Mouse (Mus musculus): Measurements from ENCODE around the gene Atg16l2.

The Atg16l2 gene

GRCm38 (mm10) chr7:101301881-101302456 is at the start of gene Atg16l2:
TSS of gene Atg16l2 (minus strand) at chr7:101302251.
- DNase-seq (ENCODE audit: low spot score in 2 of 2) = peak; percentile 77 to 79

- DNase-seq (ENCODE audit: low spot score in 2 of 2) = peak in 1 of 2 experiments; percentile 37
Observed at GRCm38 (mm10) chr7:101349861-101350260, 47.8 kb upstream of the Atg16l2 start.

- DNase-seq (ENCODE audit: low spot score in 2 of 2) = no peak
Observed at GRCm38 (mm10) chr7:101348312-101348711, 46.3 kb upstream of the Atg16l2 start.

GRCm38 (mm10) chr7:101347767-101348270 is 45.8 kb upstream of the Atg16l2 start, which contains the start of gene Arap1:
TSS of gene Arap1 (plus strand) at chr7:101348067.
- no peak for DNase-seq (ENCODE audit: low spot score in 2 of 2)

GRCm38 (mm10) chr7:101346991-101347390 is 44.9 kb upstream of the Atg16l2 start:
- no peak for DNase-seq (ENCODE audit: low spot score in 2 of 2)

- DNase-seq (ENCODE audit: low spot score in 2 of 2) = no peak
Observed at GRCm38 (mm10) chr7:101344892-101345291, 42.8 kb upstream of the Atg16l2 start.

- DNase-seq (ENCODE audit: low spot score in 2 of 2) = no peak
Observed at GRCm38 (mm10) chr7:101343135-101343534, 41.1 kb upstream of the Atg16l2 start.

GRCm38 (mm10) chr7:101341405-101341804 is 39.4 kb upstream of the Atg16l2 start:
- DNase-seq (ENCODE audit: low spot score in 2 of 2) = no peak

- no peak for DNase-seq (ENCODE audit: low spot score in 2 of 2)
Observed at GRCm38 (mm10) chr7:101337401-101337800, 35.4 kb upstream of the Atg16l2 start.

- no peak for DNase-seq (ENCODE audit: low spot score in 2 of 2)
Observed at GRCm38 (mm10) chr7:101336686-101337085, 34.6 kb upstream of the Atg16l2 start.

- no peak for DNase-seq (ENCODE audit: low spot score in 2 of 2)
Observed at GRCm38 (mm10) chr7:101335228-101335627, 33.2 kb upstream of the Atg16l2 start.

- no peak for DNase-seq (ENCODE audit: low spot score in 2 of 2)
Observed at GRCm38 (mm10) chr7:101332045-101332831, 30.2 kb upstream of the Atg16l2 start.

- DNase-seq (ENCODE audit: low spot score in 2 of 2) = no peak
Observed at GRCm38 (mm10) chr7:101330841-101331173, 28.8 kb upstream of the Atg16l2 start.

- no peak for DNase-seq (ENCODE audit: low spot score in 2 of 2)
Observed at GRCm38 (mm10) chr7:101330074-101330840, 28.2 kb upstream of the Atg16l2 start.

- DNase-seq (ENCODE audit: low spot score in 2 of 2) = no peak
Observed at GRCm38 (mm10) chr7:101329606-101330005, 27.6 kb upstream of the Atg16l2 start.

GRCm38 (mm10) chr7:101328621-101329158 is 26.6 kb upstream of the Atg16l2 start:
- DNase-seq (ENCODE audit: low spot score in 2 of 2) = peak in 1 of 2 experiments; percentile 47

- DNase-seq (ENCODE audit: low spot score in 2 of 2) = no peak
Observed at GRCm38 (mm10) chr7:101327786-101328185, 25.7 kb upstream of the Atg16l2 start.

GRCm38 (mm10) chr7:101327263-101327662 is 25.2 kb upstream of the Atg16l2 start:
- no peak for DNase-seq (ENCODE audit: low spot score in 2 of 2)

GRCm38 (mm10) chr7:101326006-101326405 is 24.0 kb upstream of the Atg16l2 start:
- no peak for DNase-seq (ENCODE audit: low spot score in 2 of 2)

GRCm38 (mm10) chr7:101324142-101324962 is 22.3 kb upstream of the Atg16l2 start:
- DNase-seq (ENCODE audit: low spot score in 2 of 2) = no peak

- no peak for DNase-seq (ENCODE audit: low spot score in 2 of 2)
Observed at GRCm38 (mm10) chr7:101323141-101323594, 21.1 kb upstream of the Atg16l2 start.

Measured in frontal cortex, postnatal 25 days (tissue).